Mouse (Mus musculus): ENCODE results near the gene Btbd17. TPM values are rescaled to one million over a fixed set of nuclear protein-coding genes. Genes with fewer than 3 reads are reported as not detected.

Gene Btbd17
- polyA plus RNA-seq, 1 experiment, result not detected

DNA sequence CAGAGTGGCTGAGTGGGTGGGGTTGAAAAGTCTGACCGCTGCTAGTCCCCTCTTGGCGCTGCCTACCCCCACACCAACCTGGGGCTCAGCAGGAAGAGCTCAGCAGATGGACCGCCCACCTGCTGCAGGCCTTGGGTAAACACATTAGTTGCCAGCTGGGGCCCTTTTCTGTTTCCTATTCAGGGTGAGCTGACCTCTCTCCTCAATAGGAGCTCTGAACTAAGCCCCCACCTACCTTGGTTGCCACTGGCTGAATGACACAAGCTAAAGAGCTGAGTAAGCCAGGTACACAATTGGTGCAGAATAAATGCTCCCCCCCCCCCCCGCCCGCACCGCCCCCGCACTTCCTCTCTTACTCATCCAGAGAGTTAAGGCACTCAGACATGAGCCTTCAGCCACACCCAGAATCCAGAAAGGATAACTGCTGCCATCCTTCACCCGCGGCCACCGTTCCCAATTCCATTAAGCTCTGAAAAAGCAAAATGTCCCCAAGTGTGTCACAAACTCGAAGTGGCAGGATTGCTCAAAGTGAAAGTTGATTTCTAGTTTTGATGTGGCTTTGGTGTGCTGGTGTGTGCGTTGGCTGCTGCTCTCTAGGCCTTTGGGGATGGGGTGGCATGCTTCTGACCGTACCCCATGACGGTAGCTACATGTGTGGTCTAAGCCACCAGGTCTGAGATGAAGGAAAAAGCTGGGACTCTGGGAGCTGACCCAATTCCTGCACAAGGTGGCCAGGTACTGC is 12.1 kb upstream of the Btbd17 start:
- Histone ChIP-seq H3K27ac (ENCODE audit: insufficient read depth, low read depth, low read length) (no peak overlapping the region), H3K4me1 (ENCODE audit: control insufficient read depth, insufficient read depth, low read length) (peaks cover 4% of the 10 kb centered on the region; the same call in 1 of the 2 replicates), H3K4me3 (ENCODE audit: insufficient read depth, low read length) (no peak overlapping the region)
- no peak for TF ChIP-seq POLR2A (IDR thresholded peaks at IDR 0.05; ENCODE audit: borderline replicate concordance, low read depth, low read length)
- TF ChIP-seq CTCF (IDR thresholded peaks at IDR 0.05; ENCODE audit: low read depth, low read length), result no peak

DNA sequence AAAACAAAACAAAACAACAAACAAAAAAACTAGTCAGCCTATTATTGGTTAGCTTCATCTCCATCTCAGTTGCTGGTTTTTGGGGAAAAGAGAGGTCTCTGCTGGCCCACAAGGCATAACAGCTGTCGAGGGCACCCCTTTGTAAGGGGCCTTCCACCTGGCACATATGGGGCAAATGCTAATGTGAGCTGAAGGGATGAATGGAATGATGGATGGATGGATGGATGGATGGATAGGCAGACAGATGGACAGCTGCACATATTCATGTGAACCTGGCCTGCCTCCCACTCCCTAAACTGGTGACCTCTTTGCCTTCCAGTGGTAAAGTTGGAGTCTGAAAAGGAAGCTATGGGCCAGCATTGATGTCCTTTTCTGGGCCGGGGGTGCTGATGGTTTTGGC is 11.3 kb upstream of the Btbd17 start:
- Histone ChIP-seq H3K4me3 (ENCODE audit: insufficient read depth, low read length) (no peak overlapping the region), H3K27ac (ENCODE audit: insufficient read depth, low read depth, low read length) (no peak overlapping the region), H3K4me1 (ENCODE audit: control insufficient read depth, insufficient read depth, low read length) (peaks cover 2% of the 10 kb centered on the region; the same call in 1 of the 2 replicates)
- TF ChIP-seq POLR2A (IDR thresholded peaks at IDR 0.05; ENCODE audit: borderline replicate concordance, low read depth, low read length) (no peak), CTCF (IDR thresholded peaks at IDR 0.05; ENCODE audit: low read depth, low read length) (no peak)

DNA sequence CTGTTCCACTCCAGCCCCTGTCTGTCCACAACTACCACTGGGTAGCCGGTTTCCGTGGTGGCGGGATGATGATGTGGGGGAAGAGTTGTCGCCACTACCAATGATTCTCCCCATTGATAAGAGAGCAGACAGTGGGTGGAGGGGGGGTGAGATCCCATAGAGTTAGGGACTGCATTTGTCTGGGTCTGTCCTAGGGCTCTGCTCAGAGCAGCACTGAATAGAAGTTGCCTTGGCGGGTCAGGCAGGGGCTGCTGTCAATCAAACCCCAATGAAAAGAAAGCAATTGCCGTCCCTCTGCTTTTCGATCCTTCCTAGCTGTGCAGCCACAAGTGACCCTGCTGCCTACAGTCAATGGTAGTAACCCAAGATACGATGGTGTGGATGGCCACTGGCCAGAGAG is 8.2 kb upstream of the Btbd17 start:
- peaks cover 2% of the 10 kb centered on the region; the same call in 1 of the 2 replicates for H3K4me1 ChIP-seq (ENCODE audit: control insufficient read depth, insufficient read depth, low read length)
- no peak overlapping the region for H3K4me3 ChIP-seq (ENCODE audit: insufficient read depth, low read length)
- no peak for TF ChIP-seq CTCF (IDR thresholded peaks at IDR 0.05; ENCODE audit: low read depth, low read length)
- TF ChIP-seq POLR2A (IDR thresholded peaks at IDR 0.05; ENCODE audit: borderline replicate concordance, low read depth, low read length), result no peak

DNA sequence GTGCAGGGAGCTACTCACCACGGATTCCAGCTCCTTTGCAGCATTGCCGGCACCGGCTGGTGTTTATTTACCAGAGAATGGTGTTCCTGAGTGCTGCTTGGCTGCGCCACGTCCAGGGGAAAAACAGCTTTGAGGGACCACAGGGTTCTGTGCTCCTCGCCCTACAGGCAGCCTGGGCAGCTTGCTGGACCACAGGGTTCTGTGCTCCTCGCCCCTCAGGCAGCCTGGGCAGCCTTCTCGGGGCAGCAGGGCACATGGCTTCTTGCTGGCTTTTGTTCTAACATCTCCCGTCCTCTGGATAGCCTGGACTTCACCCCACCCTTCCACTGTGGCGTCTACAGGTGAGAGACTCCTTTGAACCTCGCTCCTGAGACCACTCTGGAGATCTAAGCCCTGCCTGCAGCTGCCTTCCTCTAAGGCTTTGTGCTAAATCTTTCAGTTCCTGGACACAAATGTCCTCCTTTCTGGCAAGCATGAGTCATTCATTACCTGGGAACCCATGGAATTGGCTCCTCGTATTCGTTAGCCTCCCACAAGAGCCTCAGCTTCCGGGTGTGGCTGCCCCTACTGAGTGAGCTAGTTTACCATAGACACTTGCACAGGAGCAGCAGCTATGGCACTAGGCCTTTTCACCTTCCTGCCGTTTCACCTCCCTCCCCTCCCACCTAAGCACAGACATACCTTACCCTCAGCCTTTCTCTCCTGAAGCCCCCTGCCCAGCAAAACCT is 7.0 kb upstream of the Btbd17 start:
- Histone ChIP-seq H3K27ac (ENCODE audit: insufficient read depth, low read depth, low read length) (no peak overlapping the region), H3K4me1 (ENCODE audit: control insufficient read depth, insufficient read depth, low read length) (peaks cover 2% of the 10 kb centered on the region; the same call in 1 of the 2 replicates), H3K4me3 (ENCODE audit: insufficient read depth, low read length) (no peak overlapping the region)
- TF ChIP-seq POLR2A (IDR thresholded peaks at IDR 0.05; ENCODE audit: borderline replicate concordance, low read depth, low read length) (no peak), CTCF (IDR thresholded peaks at IDR 0.05; ENCODE audit: low read depth, low read length) (no peak)

More for the DNA sequence above, 8.2 kb upstream of the Btbd17 start:
- no peak overlapping the region for H3K27ac ChIP-seq (ENCODE audit: insufficient read depth, low read depth, low read length)

DNA sequence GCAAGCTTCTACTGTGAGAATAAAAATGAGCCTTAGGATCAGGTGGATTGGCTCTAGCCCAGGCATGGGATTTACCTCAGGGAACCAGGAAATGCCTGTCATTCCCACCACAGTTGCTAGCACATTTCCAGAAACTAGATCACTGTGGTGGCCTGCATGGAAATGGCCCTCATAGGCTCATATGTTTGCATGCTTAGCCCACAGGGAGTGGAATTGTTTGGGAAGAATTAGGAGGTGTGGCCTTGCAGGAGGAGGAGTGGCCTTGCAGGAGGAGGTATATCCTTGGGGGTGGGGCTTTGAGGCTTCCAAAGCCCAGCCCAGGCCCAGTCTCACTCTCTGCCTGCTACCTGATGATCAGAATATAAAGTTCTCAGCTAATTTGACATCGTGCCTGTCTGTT is 6.2 kb upstream of the Btbd17 start:
- Histone ChIP-seq H3K4me1 (ENCODE audit: control insufficient read depth, insufficient read depth, low read length) (no peaks in the 10 kb centered on the region), H3K4me3 (ENCODE audit: insufficient read depth, low read length) (no peak overlapping the region), H3K27ac (ENCODE audit: insufficient read depth, low read depth, low read length) (no peak overlapping the region)
- TF ChIP-seq CTCF (IDR thresholded peaks at IDR 0.05; ENCODE audit: low read depth, low read length) (no peak), POLR2A (IDR thresholded peaks at IDR 0.05; ENCODE audit: borderline replicate concordance, low read depth, low read length) (no peak)

DNA sequence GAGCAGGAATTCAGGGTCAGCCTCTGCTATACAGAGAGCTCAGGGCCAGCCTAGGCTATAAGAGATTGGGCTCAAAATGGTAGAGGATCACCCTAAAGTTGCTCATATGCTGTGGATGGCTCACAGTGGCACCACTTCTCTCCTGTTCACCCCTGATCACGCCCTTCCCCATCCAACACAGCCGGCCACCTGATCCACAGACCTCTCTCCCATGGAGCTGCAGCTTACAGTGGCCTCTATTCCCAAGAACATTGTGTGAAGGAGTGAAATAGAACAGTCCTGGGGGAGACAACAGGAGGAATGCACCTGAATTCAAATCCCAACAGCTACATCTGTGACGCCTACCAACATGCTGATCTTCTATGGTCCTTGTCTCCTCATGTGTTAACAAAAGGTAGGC is 2.9 kb upstream of the Btbd17 start, which contains the start of gene Gpr142:
Gene Gpr142, plus strand, starts transcription at position 301 of the 400 bp plus-strand sequence.
- no peak within 1 kb of the TSS for H3K4me3 ChIP-seq (ENCODE audit: insufficient read depth, low read length)
- TF ChIP-seq CTCF (IDR thresholded peaks at IDR 0.05; ENCODE audit: low read depth, low read length), result no peak
- H3K27ac ChIP-seq (ENCODE audit: insufficient read depth, low read depth, low read length), result no peak within 1 kb of the TSS
- peaks cover under 1% of the 10 kb centered on the region for H3K4me1 ChIP-seq (ENCODE audit: control insufficient read depth, insufficient read depth, low read length)

DNA sequence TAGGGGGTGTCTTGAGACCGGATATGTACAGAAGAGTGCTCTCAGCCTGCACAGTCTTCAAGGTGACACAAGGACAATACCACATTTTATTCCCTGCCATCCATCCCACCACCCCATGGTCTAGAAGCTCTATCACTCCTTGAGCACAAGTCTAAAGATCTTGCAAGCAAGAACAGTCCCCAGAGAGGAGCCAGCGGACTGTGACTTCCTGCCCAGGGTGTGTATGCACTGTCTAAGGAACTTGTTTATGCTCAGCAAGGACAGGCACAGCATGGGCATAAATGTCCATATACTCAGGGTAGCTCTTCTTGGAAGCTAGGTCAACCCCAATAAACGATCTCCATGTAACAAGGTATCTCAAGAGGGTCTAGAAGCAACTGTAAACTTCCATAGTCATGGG is 2.2 kb upstream of the Btbd17 start:
- peaks cover 6% of the 10 kb centered on the region for H3K4me1 ChIP-seq (ENCODE audit: control insufficient read depth, insufficient read depth, low read length)
- no peak overlapping the region for H3K4me3 ChIP-seq (ENCODE audit: insufficient read depth, low read length)
- H3K27ac ChIP-seq (ENCODE audit: insufficient read depth, low read depth, low read length), result no peak overlapping the region
- no peak for TF ChIP-seq CTCF (IDR thresholded peaks at IDR 0.05; ENCODE audit: low read depth, low read length)
- no peak for TF ChIP-seq POLR2A (IDR thresholded peaks at IDR 0.05; ENCODE audit: borderline replicate concordance, low read depth, low read length)

DNA sequence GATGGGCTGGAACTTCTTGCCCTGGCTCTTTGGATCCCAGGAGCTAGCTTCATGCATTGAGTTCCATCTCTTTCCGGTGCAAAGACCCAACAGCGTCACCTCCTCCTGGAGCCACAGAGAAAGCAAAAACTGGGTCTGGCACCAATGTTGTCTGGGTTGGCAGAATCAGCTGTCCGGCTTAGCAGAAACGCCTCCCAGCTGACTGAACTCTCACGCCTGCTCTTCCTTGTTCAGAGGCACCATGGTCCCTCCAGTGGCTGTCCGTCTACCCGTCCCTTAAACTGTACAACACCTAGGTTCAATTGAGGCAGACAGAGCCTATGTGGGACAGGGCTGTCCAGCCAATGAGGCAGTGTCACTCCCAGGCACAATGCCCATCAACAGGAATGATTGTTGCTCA is 1.4 kb upstream of the Btbd17 start:
- TF ChIP-seq CTCF (IDR thresholded peaks at IDR 0.05; ENCODE audit: low read depth, low read length) (no peak), POLR2A (IDR thresholded peaks at IDR 0.05; ENCODE audit: borderline replicate concordance, low read depth, low read length) (no peak)
- Histone ChIP-seq H3K4me1 (ENCODE audit: control insufficient read depth, insufficient read depth, low read length) (peaks cover 12% of the 10 kb centered on the region), H3K27ac (ENCODE audit: insufficient read depth, low read depth, low read length) (no peak overlapping the region), H3K4me3 (ENCODE audit: insufficient read depth, low read length) (no peak overlapping the region)

DNA sequence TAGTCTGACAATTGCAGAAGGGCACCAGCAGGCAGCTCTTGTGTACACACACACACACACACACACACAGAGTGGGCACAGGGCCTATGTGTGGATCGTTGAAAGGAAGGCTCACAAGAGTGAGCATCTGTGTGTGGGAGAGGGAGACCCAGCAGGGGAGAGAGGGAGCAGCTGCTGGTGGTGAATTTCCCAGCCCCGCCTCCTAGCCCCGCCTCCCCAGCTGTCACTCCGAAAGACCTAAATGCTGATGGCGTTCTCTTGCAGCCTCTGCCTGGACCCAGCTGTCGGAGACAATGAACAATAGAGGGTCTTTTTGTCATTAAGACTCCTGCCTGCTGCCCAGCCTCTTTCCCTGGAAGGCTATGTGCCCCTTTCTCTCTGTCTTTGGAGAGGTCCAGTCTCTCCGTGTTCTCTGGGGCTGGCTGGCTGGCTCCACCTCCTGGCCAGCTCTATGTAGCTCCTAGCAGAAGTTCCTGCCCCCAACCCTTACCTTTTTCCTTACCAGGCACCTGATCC is 456 bp downstream of the Btbd17 start:
- Histone ChIP-seq H3K27ac (ENCODE audit: insufficient read depth, low read depth, low read length) (no peak overlapping the region), H3K4me1 (ENCODE audit: control insufficient read depth, insufficient read depth, low read length) (peaks cover 13% of the 10 kb centered on the region), H3K4me3 (ENCODE audit: insufficient read depth, low read length) (peak overlapping the region; percentile 48)
- TF ChIP-seq POLR2A (IDR thresholded peaks at IDR 0.05; ENCODE audit: borderline replicate concordance, low read depth, low read length) (no peak), CTCF (IDR thresholded peaks at IDR 0.05; ENCODE audit: low read depth, low read length) (peak; percentile 18; the same call in 1 of the 2 replicates)

DNA sequence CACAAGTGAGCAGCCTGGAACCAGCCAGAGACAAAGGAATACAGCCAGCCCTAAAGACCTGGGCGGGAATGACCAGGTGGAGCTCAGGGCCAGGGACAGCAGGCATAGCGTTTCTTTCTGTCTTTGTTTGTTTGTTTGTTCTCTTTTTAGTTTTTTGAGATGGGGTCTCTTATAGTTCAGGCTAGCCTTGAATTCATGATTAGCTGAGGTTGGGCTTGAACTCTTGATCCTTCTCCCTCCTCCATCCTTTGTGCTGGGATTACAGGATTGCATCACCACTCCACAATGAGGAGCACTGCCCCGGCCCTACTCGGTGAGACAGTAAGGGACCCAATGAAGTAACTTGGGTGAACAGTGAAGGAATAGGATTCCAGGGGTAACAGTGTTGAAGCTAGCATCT is 1.1 kb downstream of the Btbd17 start:
- no peak overlapping the region for H3K4me3 ChIP-seq (ENCODE audit: insufficient read depth, low read length)
- H3K27ac ChIP-seq (ENCODE audit: insufficient read depth, low read depth, low read length), result no peak overlapping the region
- peaks cover 13% of the 10 kb centered on the region for H3K4me1 ChIP-seq (ENCODE audit: control insufficient read depth, insufficient read depth, low read length)
- no peak for TF ChIP-seq CTCF (IDR thresholded peaks at IDR 0.05; ENCODE audit: low read depth, low read length)
